Mouse (Mus musculus) heart, adult 2 months (tissue): ENCODE measurements at regions not wholly inside any gene's neighbourhood (a gene's known extent, or its start where the extent isn't known, plus 50 kb on each side); places are given as distances from the start of the nearest gene placed in this dataset.

Experiments
- DNase-seq, 2 experiments: peaks; one replicate each; pipeline ENCODE4 v3.0.0; 2021
- H3K27ac ChIP-seq: fragments of 200-600 bp; 2 replicates; pipeline ENCODE4 v1.8.1; 2022
- H3K27me3 ChIP-seq: fragments of 200-500 bp; 2 replicates; pipeline ENCODE4 v1.6.1; 2012; ENCODE audit warnings: mild to moderate bottlenecking, low read length, inconsistent platforms, mixed read lengths; ENCODE audit not compliant: control insufficient read depth, insufficient read depth
- H3K36me3 ChIP-seq: fragments of 200-500 bp; 2 replicates; pipeline ENCODE4 v1.6.1; 2012; ENCODE audit warnings: low read length, inconsistent platforms; ENCODE audit not compliant: control insufficient read depth, insufficient read depth
- H3K4me1 ChIP-seq: fragments of 200-500 bp; 2 replicates; pipeline ENCODE4 v1.6.1; 2011; ENCODE audit warnings: low read length; ENCODE audit not compliant: control insufficient read depth, insufficient read depth
- H3K4me3 ChIP-seq: fragments of 200-600 bp; 2 replicates; pipeline ENCODE4 v1.8.1; 2022
- H3K79me2 ChIP-seq: fragments of 200-500 bp; replicated peaks from 2 replicates; pipeline ENCODE4 v1.6.1; 2012; ENCODE audit warnings: mild to moderate bottlenecking, inconsistent platforms, low read length, moderate library complexity, mixed read lengths; ENCODE audit not compliant: control insufficient read depth, insufficient read depth
- H3K9ac ChIP-seq: fragments of 200-500 bp; 2 replicates; pipeline ENCODE4 v1.6.1; 2012; ENCODE audit warnings: low read depth, mild to moderate bottlenecking, control low read depth, inconsistent platforms, low read length, mixed read lengths
- CTCF ChIP-seq: fragments of 200-600 bp; IDR thresholded peaks from 2 replicates; pipeline ENCODE4 v1.8.1; 2022; ENCODE audit warnings: antibody characterized with exemption, mild to moderate bottlenecking, moderate library complexity
- EP300 ChIP-seq: fragments of 200-500 bp; IDR thresholded peaks from 2 replicates; pipeline ENCODE4 v1.6.1; 2011; ENCODE audit warnings: low read depth, low read length, control low read depth; ENCODE audit not compliant: insufficient read depth
- POLR2A ChIP-seq: fragments of 200-500 bp; IDR thresholded peaks from 2 replicates; pipeline ENCODE4 v1.6.1; 2011; ENCODE audit warnings: mild to moderate bottlenecking, low read depth, low read length, control low read depth; ENCODE audit not compliant: insufficient read depth
- WGBS: fragments of 180-500 bp; shearing (Covaris S2); methylation state at CpG from one replicate; pipeline ENCODE4 v1.1.7; 2018; 5-methylcytosine and 5-hydroxymethylcytosine counted together
- intact Hi-C: fragments of 180-260 bp; cut with DNase I; formaldehyde crosslinking; loops from one replicate; pipeline ENCODE4 v1.15.1; 2025

DNA sequence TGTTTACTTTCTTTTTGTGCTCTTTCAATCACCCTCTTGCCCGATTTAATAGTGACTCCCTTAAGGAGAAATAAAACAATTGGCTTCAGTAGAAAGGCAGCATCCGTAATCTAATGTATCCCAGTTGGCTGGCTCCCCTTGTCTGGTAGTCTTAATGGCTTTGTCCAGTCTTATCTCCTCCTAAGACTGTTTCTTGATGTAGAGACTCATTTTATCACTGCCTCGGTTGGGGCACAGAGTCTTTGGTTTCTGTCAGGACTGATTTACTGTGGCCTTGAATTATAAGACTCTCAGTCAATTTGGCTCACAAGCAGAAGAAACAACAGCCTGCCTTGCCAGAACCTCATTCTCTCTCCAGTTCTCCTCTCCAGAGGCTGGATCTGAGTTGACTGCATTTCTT is 487.5 kb upstream of the Syt1 start:
- 59% methylated on average over 3 of the region's 3 CpGs for WGBS
- intact Hi-C loops: no loop called here
- Histone ChIP-seq H3K36me3 (no peaks in the 10 kb centered on the region), H3K79me2 (no peaks in the 10 kb centered on the region), H3K9ac (no peak overlapping the region), H3K27me3 (no peaks in the 10 kb centered on the region), H3K27ac (no peak overlapping the region), H3K4me3 (no peak overlapping the region), H3K4me1 (no peaks in the 10 kb centered on the region)
- TF ChIP-seq EP300: no peak
- no peak for TF ChIP-seq POLR2A
- TF ChIP-seq CTCF: no peak
- DNase-seq: no peak

DNA sequence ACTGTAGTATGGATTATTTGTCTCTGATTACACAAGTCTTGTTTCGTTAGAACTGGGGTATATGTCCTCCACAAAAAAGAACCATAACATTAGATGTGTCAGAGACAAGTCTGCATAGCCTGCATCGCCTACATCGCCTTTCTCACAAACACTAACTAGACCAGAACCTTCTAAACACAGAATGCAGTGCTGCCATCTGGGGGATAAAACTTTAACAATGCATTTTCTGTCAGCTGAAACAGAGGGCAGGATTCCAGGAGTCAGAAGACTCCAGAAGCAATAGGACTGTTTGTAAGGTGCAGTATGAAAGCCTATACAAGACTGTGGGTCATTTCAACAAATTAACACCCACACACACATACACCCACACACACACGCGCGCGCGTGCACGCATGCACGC is 485.4 kb upstream of the Syt1 start:
- Histone ChIP-seq H3K27ac (no peak overlapping the region), H3K4me3 (no peak overlapping the region), H3K27me3 (no peaks in the 10 kb centered on the region), H3K4me1 (no peaks in the 10 kb centered on the region), H3K36me3 (no peaks in the 10 kb centered on the region), H3K79me2 (no peaks in the 10 kb centered on the region), H3K9ac (no peak overlapping the region)
- 75% methylated on average over 10 of the region's 10 CpGs for WGBS
- TF ChIP-seq POLR2A (no peak), CTCF (peak; percentile 51)
- intact Hi-C loops: loop anchor here (2.0 kb wide), 1 partner anchor 761 kb away; no protein-coding TSS in a partner anchor
- DNase-seq: no peak

DNA sequence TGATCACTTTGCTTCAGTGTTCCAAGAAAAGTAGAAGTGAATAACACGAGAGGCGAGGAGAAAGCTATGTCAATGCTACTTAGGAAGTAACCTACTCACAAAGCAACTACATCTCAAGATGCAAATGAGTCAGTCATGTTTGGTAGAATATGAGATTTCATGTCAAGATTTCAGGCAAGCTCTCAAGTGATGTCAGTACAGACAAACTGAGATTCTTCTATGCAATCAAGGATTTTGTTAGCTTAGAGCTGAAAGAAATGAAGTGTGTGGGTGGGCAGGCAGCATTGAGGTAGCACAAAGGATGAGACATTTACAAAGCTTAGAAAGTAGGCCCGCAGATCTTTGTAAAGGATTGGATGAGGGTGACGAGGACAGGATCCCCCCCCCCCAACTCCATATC is 480.0 kb upstream of the Syt1 start:
- no peaks in the 10 kb centered on the region for H3K36me3 ChIP-seq
- TF ChIP-seq CTCF (no peak), POLR2A (no peak), EP300 (no peak)
- no peak for DNase-seq
- H3K4me1 ChIP-seq: no peaks in the 10 kb centered on the region
- H3K79me2 ChIP-seq: no peaks in the 10 kb centered on the region
- intact Hi-C loops: no loop called here
- H3K4me3 ChIP-seq: no peak overlapping the region
- H3K27ac ChIP-seq: no peak overlapping the region
- no peak overlapping the region for H3K9ac ChIP-seq
- WGBS: 84% methylated on average over 4 of the region's 4 CpGs
- H3K27me3 ChIP-seq: no peaks in the 10 kb centered on the region

DNA sequence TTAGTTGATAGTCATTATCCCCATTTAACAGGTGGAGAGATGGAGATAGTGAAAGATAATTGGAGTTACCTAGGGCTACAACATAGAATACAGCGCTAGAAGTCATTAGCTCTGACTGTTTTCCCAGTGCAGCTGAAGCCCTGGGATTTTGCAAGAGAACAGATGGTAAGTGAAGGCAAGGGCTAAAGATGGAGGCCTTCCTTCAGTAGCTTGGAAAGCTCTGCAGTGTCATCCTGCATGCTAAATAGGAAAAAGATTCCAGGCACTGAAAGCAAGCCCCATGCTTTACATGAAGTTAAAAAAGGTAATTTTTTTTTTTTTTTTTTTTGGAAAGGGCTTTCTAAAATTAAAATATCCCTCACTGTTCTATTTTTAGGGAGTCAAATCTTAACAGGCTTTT is 477.2 kb upstream of the Syt1 start:
- H3K79me2 ChIP-seq: no peaks in the 10 kb centered on the region
- no peaks in the 10 kb centered on the region for H3K27me3 ChIP-seq
- no peak overlapping the region for H3K4me3 ChIP-seq
- intact Hi-C loops: no loop called here
- 94% methylated on average over 1 of the region's 1 CpGs for WGBS
- DNase-seq: no peak
- H3K9ac ChIP-seq: no peak overlapping the region
- H3K36me3 ChIP-seq: no peaks in the 10 kb centered on the region
- H3K4me1 ChIP-seq: no peaks in the 10 kb centered on the region
- no peak overlapping the region for H3K27ac ChIP-seq
- TF ChIP-seq CTCF: no peak

GRCm38 (mm10) chr10:109486917-109487604 is 476.3 kb upstream of the Syt1 start:
- Histone ChIP-seq H3K27ac (no peak overlapping the region), H3K4me1 (no peaks in the 10 kb centered on the region), H3K4me3 (no peak overlapping the region), H3K9ac (no peak overlapping the region), H3K79me2 (no peaks in the 10 kb centered on the region), H3K36me3 (no peaks in the 10 kb centered on the region), H3K27me3 (no peaks in the 10 kb centered on the region)
- DNase-seq: no peak
- 64% methylated on average over 7 of the region's 7 CpGs for WGBS
- intact Hi-C loops: no loop called here
- TF ChIP-seq CTCF: no peak
- no peak for TF ChIP-seq POLR2A
- TF ChIP-seq EP300: no peak

- H3K27me3 ChIP-seq: no peaks in the 10 kb centered on the region
- H3K36me3 ChIP-seq: no peaks in the 10 kb centered on the region
- intact Hi-C loops: no loop called here
- TF ChIP-seq POLR2A (no peak), CTCF (no peak), EP300 (no peak)
- no peak overlapping the region for H3K27ac ChIP-seq
- DNase-seq: no peak
- no peaks in the 10 kb centered on the region for H3K4me1 ChIP-seq
- no peak overlapping the region for H3K9ac ChIP-seq
- no peak overlapping the region for H3K4me3 ChIP-seq
- no peaks in the 10 kb centered on the region for H3K79me2 ChIP-seq
Measured at GRCm38 (mm10) chr10:109480551-109480950, 469.8 kb upstream of the Syt1 start.

DNA sequence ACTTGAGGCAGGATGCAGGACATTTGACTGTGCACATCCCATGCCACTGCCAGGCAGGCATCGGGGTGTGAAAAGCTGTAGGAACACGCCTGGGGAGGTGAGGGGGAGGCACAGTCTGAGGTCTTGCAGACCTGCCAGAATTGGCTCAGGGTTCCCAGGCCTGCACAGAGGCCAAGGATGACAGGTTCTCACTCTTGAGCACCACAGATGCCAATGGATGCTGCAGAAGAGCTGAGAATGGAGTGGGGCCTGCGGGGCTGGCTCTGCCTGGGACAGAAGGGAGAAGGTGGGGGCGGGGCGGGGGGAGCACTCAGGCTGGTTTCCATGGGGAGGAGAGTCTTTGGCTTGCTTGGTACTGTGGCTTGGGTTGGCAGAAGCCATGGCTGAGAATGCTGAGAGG is 469.2 kb upstream of the Syt1 start:
- Histone ChIP-seq H3K79me2 (no peaks in the 10 kb centered on the region), H3K4me1 (no peaks in the 10 kb centered on the region), H3K27me3 (no peaks in the 10 kb centered on the region), H3K27ac (no peak overlapping the region), H3K36me3 (no peaks in the 10 kb centered on the region), H3K4me3 (no peak overlapping the region), H3K9ac (no peak overlapping the region)
- 66% methylated on average over 5 of the region's 5 CpGs for WGBS
- DNase-seq: no peak
- TF ChIP-seq CTCF (no peak), EP300 (no peak), POLR2A (no peak)
- intact Hi-C loops: no loop called here
